ENCODE assay signal across 8 mouse cellular contexts in genomic region chr17:3509841-3510240, GRCm38 (mm10). TPM values are rescaled to one million over a fixed set of nuclear protein-coding genes. Genes with fewer than 3 reads are reported as not detected.
DNase-seq lines count a peak whose midpoint lies in the region; ATAC-seq and TF ChIP-seq lines count a peak whose summit lies in the region.

No protein-coding gene starts in this region.

- peak; percentile 75 for DNase-seq in adrenal gland, postnatal 10 days
- DNase-seq in embryo, embryonic 11.5 days (ENCODE audit: low read depth, low spot score), result peak; percentile 47
- DNase-seq in heart, postnatal 10 days, result peak; percentile 70 to 77
- peak; percentile 76 to 83 for DNase-seq in kidney, postnatal 36 days
- peak; percentile 65 for DNase-seq in liver, postnatal 0 days
- DNase-seq in testis, postnatal 14 days (ENCODE audit: low spot score), result peak; percentile 21

- no peak overlapping the region for H3K9ac ChIP-seq in liver, postnatal 0 days (replicated peaks)
- no peak overlapping the region for H3K9ac ChIP-seq in neural tube, embryonic 14.5 days (replicated peaks; ENCODE audit: low read depth, low read length)

- intact Hi-C loops in heart, postnatal 10 days (cut with DNase I), result loop anchor here (1.0 to 5.0 kb wide), 2 partner anchors 62 to 238 kb away; no protein-coding TSS in a partner anchor

- no peak overlapping the region for H3K27ac ChIP-seq in liver, postnatal 0 days (ENCODE audit: low read depth)
- H3K27ac ChIP-seq in neural tube, embryonic 14.5 days (ENCODE audit: low read depth, low read length), result no peak overlapping the region

- no peaks in the 10 kb centered on the region for H3K9me3 ChIP-seq in E14TG2a.4 (ENCODE audit: low read length)
- no peaks in the 10 kb centered on the region for H3K9me3 ChIP-seq in liver, postnatal 0 days (ENCODE audit: low read length)
- H3K9me3 ChIP-seq in neural tube, embryonic 14.5 days (ENCODE audit: control insufficient read depth, low read length), result no peaks in the 10 kb centered on the region

- no peaks in the 10 kb centered on the region for H3K36me3 ChIP-seq in E14TG2a.4 (ENCODE audit: insufficient read depth, low read length)
- no peaks in the 10 kb centered on the region for H3K36me3 ChIP-seq in liver, postnatal 0 days (replicated peaks; ENCODE audit: insufficient read depth, low read length)
- no peaks in the 10 kb centered on the region for H3K36me3 ChIP-seq in neural tube, embryonic 14.5 days (ENCODE audit: control insufficient read depth, insufficient read depth, low read length)

- no peak for TF ChIP-seq EP300 in liver, postnatal 0 days (IDR thresholded peaks at IDR 0.05; ENCODE audit: low read depth)

- TF ChIP-seq CTCF in E14TG2a.4 (conservative IDR thresholded peaks at IDR 0.05; ENCODE audit: low read length), result peak; percentile 73
- TF ChIP-seq CTCF in liver, postnatal 0 days (IDR thresholded peaks at IDR 0.05; ENCODE audit: low read depth), result peak; percentile 90

- peak; percentile 65 for ATAC-seq in liver, postnatal 0 days
- ATAC-seq in neural tube, embryonic 14.5 days (ENCODE audit: low read depth), result peak; percentile 75; the same call in 1 of the 2 replicates

- no peak overlapping the region for H3K4me3 ChIP-seq in E14TG2a.4 (replicated peaks; ENCODE audit: low read length)
- no peak overlapping the region for H3K4me3 ChIP-seq in liver, postnatal 0 days (ENCODE audit: low read depth, low read length)
- no peak overlapping the region for H3K4me3 ChIP-seq in neural tube, embryonic 14.5 days (ENCODE audit: low read depth, low read length)

- no peak overlapping the region for H3K4me2 ChIP-seq in liver, postnatal 0 days (ENCODE audit: low read depth, low read length)
- H3K4me2 ChIP-seq in neural tube, embryonic 14.5 days (ENCODE audit: low read depth, low read length), result no peak overlapping the region

- no peaks in the 10 kb centered on the region for H3K27me3 ChIP-seq in E14TG2a.4 (ENCODE audit: insufficient read depth, low read length)
- H3K27me3 ChIP-seq in liver, postnatal 0 days (ENCODE audit: insufficient read depth, low read length), result no peaks in the 10 kb centered on the region
- no peaks in the 10 kb centered on the region for H3K27me3 ChIP-seq in neural tube, embryonic 14.5 days (ENCODE audit: control insufficient read depth, insufficient read depth, low read length)

- peaks cover 27% of the 10 kb centered on the region for H3K4me1 ChIP-seq in E14TG2a.4 (replicated peaks; ENCODE audit: low read depth, low read length)
- H3K4me1 ChIP-seq in liver, postnatal 0 days (ENCODE audit: insufficient read depth), result no peaks in the 10 kb centered on the region
- H3K4me1 ChIP-seq in neural tube, embryonic 14.5 days (ENCODE audit: control insufficient read depth, insufficient read depth, low read length), result no peaks in the 10 kb centered on the region

- 9% methylated on average over 1 of the region's 1 CpGs for WGBS in liver, postnatal 0 days (ENCODE audit: insufficient replicate concordance)
- 33% methylated on average over 1 of the region's 1 CpGs for WGBS in neural tube, embryonic 14.5 days

RNA-seq across cellular contexts. Expression of gene Cldn20, which starts 22.5 kb away (rescaled TPM):
- total RNA-seq in adrenal gland, postnatal 10 days (2021), result not detected
- total RNA-seq in heart, postnatal 10 days (2021), result not detected
- polyA plus RNA-seq in liver, postnatal 0 days (2015; fragmentation: Nextera tagmentation; extraction: Ambion mirVana), result not detected in 2 replicates
- not detected in 2 replicates for polyA plus RNA-seq in neural tube, embryonic 14.5 days (2014; fragmentation: Nextera tagmentation; extraction: Ambion mirVana)

RNA-seq across cellular contexts. Expression of gene Tfb1m, which starts 47.7 kb away (rescaled TPM):
- 10 to 100 TPM; 12.0 to 15.0 TPM for total RNA-seq in adrenal gland, postnatal 10 days (2021)
- 1 to 10 TPM; 5.7 to 8.0 TPM for total RNA-seq in heart, postnatal 10 days (2021)
- polyA plus RNA-seq in liver, postnatal 0 days (2015; fragmentation: Nextera tagmentation; extraction: Ambion mirVana), result 10.3 and 12.0 TPM in 2 replicates
- polyA plus RNA-seq in neural tube, embryonic 14.5 days (2014; fragmentation: Nextera tagmentation; extraction: Ambion mirVana), result 14.7 and 15.7 TPM in 2 replicates

Comparison
In these comparisons a context has a peak if more than half of its experiments do, and no peak if none do; other contexts are left out.
1. DNase-seq: peak in every context shown above with its lines; median percentile 80 in kidney, postnatal 36 days; 75 in adrenal gland, postnatal 10 days; 74 in heart, postnatal 10 days; 65 in liver, postnatal 0 days; 47 in embryo, embryonic 11.5 days; 21 in testis, postnatal 14 days.